Mouse (Mus musculus): ENCODE data around the gene Gm10563. TPM values are rescaled to one million over a fixed set of nuclear protein-coding genes. Genes with fewer than 3 reads are reported as not detected.
"Not testable (repeated sequence)": the region's sequence is repeated elsewhere in the genome, so short reads cannot be mapped to it uniquely, and the experiment has no call there.

Gene Gm10563
- polyA plus RNA-seq, 1 experiment from 2014 or later, result not detected

DNA sequence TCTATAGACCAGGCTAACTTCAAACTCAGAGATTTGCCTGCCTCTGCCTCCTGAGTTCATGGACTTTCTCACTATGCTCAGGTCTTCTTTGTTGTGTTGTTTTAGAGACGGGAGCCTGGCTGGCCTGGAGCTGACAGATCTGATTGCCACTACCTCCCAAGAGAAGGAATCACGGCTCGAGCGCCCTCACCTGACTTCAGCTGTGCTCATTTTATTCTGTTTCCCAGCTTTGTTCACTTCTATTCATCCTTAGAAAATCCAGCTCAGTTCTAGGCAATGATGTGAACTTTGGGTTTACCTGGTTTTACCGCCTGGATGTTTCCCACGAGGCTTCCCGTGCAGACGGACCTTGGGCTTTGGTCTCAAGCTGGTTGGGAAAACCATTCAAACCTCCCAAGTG, 69.7 kb downstream of the Gm10563 start:
- H3K9ac ChIP-seq (replicated peaks; ENCODE audit: low read depth, low read length), result no peak overlapping the region
- no peak for ATAC-seq (ENCODE audit: low read depth)
- H3K9me3 ChIP-seq (ENCODE audit: control insufficient read depth, low read length), result no peaks in the 10 kb centered on the region
- peaks cover 16% of the 10 kb centered on the region for H3K36me3 ChIP-seq (ENCODE audit: control insufficient read depth, insufficient read depth, low read length)
- H3K4me2 ChIP-seq (ENCODE audit: low read depth, low read length), result no peak overlapping the region
- no peak overlapping the region for H3K4me3 ChIP-seq (ENCODE audit: low read depth, low read length)
- no peaks in the 10 kb centered on the region for H3K4me1 ChIP-seq (ENCODE audit: control insufficient read depth, insufficient read depth, low read length)
- H3K27ac ChIP-seq (ENCODE audit: low read depth, low read length), result no peak overlapping the region
- 87% methylated on average over 8 of the region's 8 CpGs for WGBS
- H3K27me3 ChIP-seq (ENCODE audit: control insufficient read depth, insufficient read depth, low read length), result no peaks in the 10 kb centered on the region

DNA sequence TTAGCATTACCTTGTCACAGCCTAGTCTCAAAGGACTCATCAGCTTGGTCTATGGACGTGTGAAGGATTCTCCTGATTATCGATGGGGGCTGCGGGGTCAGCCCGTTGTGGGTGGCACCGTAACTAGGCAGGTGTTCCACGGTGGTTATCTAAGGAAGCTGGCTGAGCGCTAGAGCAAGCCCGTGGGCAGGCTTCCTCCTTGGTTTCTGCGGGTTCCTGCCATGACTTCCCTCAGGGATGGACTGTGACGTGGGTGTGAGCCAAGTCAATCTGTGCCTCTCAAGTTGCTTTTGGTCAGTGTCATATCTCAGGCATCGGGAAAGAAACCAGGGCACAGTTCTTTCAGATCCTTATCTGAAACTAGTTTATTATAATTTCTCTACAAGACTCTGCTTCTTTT, 70.3 kb downstream of the Gm10563 start:
- H3K4me3 ChIP-seq (ENCODE audit: low read depth, low read length), result no peak overlapping the region
- WGBS, result 91% methylated on average over 11 of the region's 11 CpGs
- ATAC-seq (ENCODE audit: low read depth), result no peak

DNA sequence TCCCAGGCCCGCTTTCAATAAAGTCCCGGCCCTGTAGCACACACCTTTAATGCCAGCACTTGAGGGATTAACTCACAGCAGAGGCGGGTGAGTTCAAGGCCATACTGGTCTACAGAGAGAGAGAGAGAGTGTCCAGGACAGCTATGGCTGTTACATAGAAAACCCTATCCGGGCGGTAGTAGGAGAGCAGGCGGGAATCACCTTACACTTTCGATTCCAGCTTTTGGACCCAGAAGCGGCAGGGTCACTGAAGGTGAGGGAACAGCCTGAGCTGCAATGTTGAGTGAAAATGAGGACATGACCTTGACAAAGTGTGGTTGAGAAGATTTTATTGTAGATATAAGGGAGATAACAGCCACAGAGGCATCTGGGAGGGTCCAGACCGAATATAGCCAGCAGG, 71.3 kb downstream of the Gm10563 start:
- WGBS, result 99% methylated on average over 9 of the region's 9 CpGs
- no peak overlapping the region for H3K27ac ChIP-seq (ENCODE audit: low read depth, low read length)
- no peaks in the 10 kb centered on the region for H3K27me3 ChIP-seq (ENCODE audit: control insufficient read depth, insufficient read depth, low read length)
- H3K4me2 ChIP-seq (ENCODE audit: low read depth, low read length), result no peak overlapping the region
- H3K9me3 ChIP-seq (ENCODE audit: control insufficient read depth, low read length), result no peaks in the 10 kb centered on the region
- ATAC-seq (ENCODE audit: low read depth), result no peak
- H3K36me3 ChIP-seq (ENCODE audit: control insufficient read depth, insufficient read depth, low read length), result peaks cover 14% of the 10 kb centered on the region
- H3K9ac ChIP-seq (replicated peaks; ENCODE audit: low read depth, low read length), result no peak overlapping the region
- H3K4me1 ChIP-seq (ENCODE audit: control insufficient read depth, insufficient read depth, low read length), result no peaks in the 10 kb centered on the region
- H3K4me3 ChIP-seq (ENCODE audit: low read depth, low read length), result no peak overlapping the region

More for the DNA sequence above, 70.3 kb downstream of the Gm10563 start:
- Histone ChIP-seq H3K4me2 (ENCODE audit: low read depth, low read length) (no peak overlapping the region), H3K27ac (ENCODE audit: low read depth, low read length) (no peak overlapping the region), H3K9me3 (ENCODE audit: control insufficient read depth, low read length) (no peaks in the 10 kb centered on the region), H3K36me3 (ENCODE audit: control insufficient read depth, insufficient read depth, low read length) (peaks cover 16% of the 10 kb centered on the region), H3K27me3 (ENCODE audit: control insufficient read depth, insufficient read depth, low read length) (no peaks in the 10 kb centered on the region), H3K9ac (replicated peaks; ENCODE audit: low read depth, low read length) (no peak overlapping the region), H3K4me1 (ENCODE audit: control insufficient read depth, insufficient read depth, low read length) (no peaks in the 10 kb centered on the region)

DNA sequence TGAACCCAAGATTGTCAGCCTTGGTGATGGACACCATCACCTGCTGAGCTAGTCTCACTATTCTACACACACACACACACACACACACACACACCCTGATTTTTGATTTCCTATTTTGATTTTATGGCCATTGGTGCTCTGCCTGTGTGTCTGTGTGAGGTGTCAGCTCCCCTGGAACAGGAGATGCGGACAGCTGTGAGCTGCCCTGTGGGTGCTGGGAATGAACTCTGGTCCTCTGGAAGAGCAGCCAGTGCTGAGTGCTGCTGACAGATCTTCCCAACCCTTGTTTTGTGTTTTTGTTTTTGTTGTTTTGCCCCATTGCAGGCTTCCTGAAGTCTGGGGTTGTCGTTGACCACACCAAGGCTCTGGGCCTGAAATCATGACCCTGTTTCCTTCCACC, 72.1 kb downstream of the Gm10563 start:
- Histone ChIP-seq H3K4me1 (ENCODE audit: control insufficient read depth, insufficient read depth, low read length) (no peaks in the 10 kb centered on the region), H3K27me3 (ENCODE audit: control insufficient read depth, insufficient read depth, low read length) (no peaks in the 10 kb centered on the region), H3K9me3 (ENCODE audit: control insufficient read depth, low read length) (no peaks in the 10 kb centered on the region), H3K9ac (replicated peaks; ENCODE audit: low read depth, low read length) (no peak overlapping the region), H3K4me3 (ENCODE audit: low read depth, low read length) (no peak overlapping the region), H3K36me3 (ENCODE audit: control insufficient read depth, insufficient read depth, low read length) (peaks cover 8% of the 10 kb centered on the region), H3K27ac (ENCODE audit: low read depth, low read length) (no peak overlapping the region), H3K4me2 (ENCODE audit: low read depth, low read length) (no peak overlapping the region)
- ATAC-seq (ENCODE audit: low read depth), result no peak
- WGBS, result 100% methylated on average over 2 of the region's 2 CpGs

DNA sequence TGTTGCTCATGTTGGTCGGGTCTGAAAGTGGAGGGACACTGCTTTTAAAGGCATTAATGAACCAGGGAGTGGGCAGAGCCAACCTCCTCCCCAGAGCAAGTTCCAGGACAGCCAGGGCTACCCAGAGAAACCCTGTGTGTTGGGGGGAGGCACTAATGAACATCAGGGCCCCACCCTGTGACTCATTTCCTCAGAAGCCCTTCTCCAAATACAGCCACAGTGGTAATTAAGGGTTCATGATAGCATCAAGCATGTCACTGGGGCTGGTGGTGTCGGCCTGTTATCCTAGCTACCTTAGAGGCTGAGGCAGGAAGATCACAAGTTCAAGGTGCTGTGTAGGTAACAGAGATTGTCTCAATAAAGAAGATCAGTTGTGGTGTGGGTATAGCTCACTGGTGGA, 73.8 kb downstream of the Gm10563 start:
- Histone ChIP-seq H3K27ac (ENCODE audit: low read depth, low read length) (no peak overlapping the region), H3K4me2 (ENCODE audit: low read depth, low read length) (no peak overlapping the region), H3K4me3 (ENCODE audit: low read depth, low read length) (no peak overlapping the region), H3K9ac (replicated peaks; ENCODE audit: low read depth, low read length) (no peak overlapping the region), H3K36me3 (ENCODE audit: control insufficient read depth, insufficient read depth, low read length) (no peaks in the 10 kb centered on the region), H3K27me3 (ENCODE audit: control insufficient read depth, insufficient read depth, low read length) (no peaks in the 10 kb centered on the region), H3K4me1 (ENCODE audit: control insufficient read depth, insufficient read depth, low read length) (no peaks in the 10 kb centered on the region), H3K9me3 (ENCODE audit: control insufficient read depth, low read length) (no peaks in the 10 kb centered on the region)
- ATAC-seq (ENCODE audit: low read depth), result no peak
- WGBS, result 89% methylated on average over 2 of the region's 2 CpGs

DNA sequence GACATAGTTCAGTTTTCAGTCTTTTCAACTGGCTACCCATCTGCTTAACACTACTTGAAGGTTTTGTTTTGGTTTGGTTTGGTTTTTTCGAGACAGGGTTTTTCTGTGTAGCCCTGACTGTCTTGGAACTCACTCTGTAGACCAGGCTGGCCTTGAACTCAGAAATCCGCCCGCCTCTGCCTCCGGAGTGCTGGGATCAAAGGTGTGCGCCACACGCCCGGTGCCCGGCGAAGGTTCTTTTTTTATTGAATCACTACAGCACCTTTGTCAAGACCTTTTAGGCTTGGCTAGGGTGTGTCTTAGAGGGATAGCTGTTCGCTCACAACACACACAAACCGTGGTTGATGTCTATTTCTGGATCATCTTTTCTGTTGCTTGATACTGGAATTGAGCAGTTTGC, 74.9 kb downstream of the Gm10563 start:
- WGBS, result 91% methylated on average over 11 of the region's 11 CpGs
- H3K4me3 ChIP-seq (ENCODE audit: low read depth, low read length); H3K36me3 ChIP-seq (ENCODE audit: control insufficient read depth, insufficient read depth, low read length); H3K9me3 ChIP-seq (ENCODE audit: control insufficient read depth, low read length); H3K9ac ChIP-seq (replicated peaks; ENCODE audit: low read depth, low read length); H3K27me3 ChIP-seq (ENCODE audit: control insufficient read depth, insufficient read depth, low read length); H3K4me1 ChIP-seq (ENCODE audit: control insufficient read depth, insufficient read depth, low read length); ATAC-seq (ENCODE audit: low read depth); H3K4me2 ChIP-seq (ENCODE audit: low read depth, low read length); H3K27ac ChIP-seq (ENCODE audit: low read depth, low read length): not testable (repeated sequence)

DNA sequence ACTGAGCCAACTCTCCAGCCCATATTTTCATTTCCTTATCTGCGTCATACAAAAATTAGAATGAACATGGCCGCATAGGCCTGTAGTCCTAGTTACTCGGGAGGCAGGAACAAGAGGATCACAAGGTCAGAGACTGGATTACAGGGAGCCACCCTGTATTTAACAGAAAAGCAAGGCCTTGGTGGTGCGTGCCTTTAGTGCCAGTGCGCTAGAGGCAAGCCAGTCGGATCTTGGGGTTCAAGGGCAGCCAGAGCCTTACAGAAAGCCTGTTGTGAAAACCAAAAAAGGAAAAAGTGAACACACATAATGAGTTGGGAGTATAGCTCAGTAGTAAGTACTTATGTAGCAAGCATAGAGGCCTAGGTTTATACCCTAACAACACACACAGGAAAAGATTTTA, 75.4 kb downstream of the Gm10563 start:
- WGBS, result 95% methylated on average over 6 of the region's 6 CpGs
- Histone ChIP-seq H3K9me3 (ENCODE audit: control insufficient read depth, low read length) (no peaks in the 10 kb centered on the region), H3K4me1 (ENCODE audit: control insufficient read depth, insufficient read depth, low read length) (peaks cover 9% of the 10 kb centered on the region), H3K4me2 (ENCODE audit: low read depth, low read length) (no peak overlapping the region), H3K27me3 (ENCODE audit: control insufficient read depth, insufficient read depth, low read length) (no peaks in the 10 kb centered on the region), H3K36me3 (ENCODE audit: control insufficient read depth, insufficient read depth, low read length) (no peaks in the 10 kb centered on the region), H3K9ac (replicated peaks; ENCODE audit: low read depth, low read length) (no peak overlapping the region), H3K27ac (ENCODE audit: low read depth, low read length) (no peak overlapping the region), H3K4me3 (ENCODE audit: low read depth, low read length) (no peak overlapping the region)
- ATAC-seq (ENCODE audit: low read depth), result no peak

DNA sequence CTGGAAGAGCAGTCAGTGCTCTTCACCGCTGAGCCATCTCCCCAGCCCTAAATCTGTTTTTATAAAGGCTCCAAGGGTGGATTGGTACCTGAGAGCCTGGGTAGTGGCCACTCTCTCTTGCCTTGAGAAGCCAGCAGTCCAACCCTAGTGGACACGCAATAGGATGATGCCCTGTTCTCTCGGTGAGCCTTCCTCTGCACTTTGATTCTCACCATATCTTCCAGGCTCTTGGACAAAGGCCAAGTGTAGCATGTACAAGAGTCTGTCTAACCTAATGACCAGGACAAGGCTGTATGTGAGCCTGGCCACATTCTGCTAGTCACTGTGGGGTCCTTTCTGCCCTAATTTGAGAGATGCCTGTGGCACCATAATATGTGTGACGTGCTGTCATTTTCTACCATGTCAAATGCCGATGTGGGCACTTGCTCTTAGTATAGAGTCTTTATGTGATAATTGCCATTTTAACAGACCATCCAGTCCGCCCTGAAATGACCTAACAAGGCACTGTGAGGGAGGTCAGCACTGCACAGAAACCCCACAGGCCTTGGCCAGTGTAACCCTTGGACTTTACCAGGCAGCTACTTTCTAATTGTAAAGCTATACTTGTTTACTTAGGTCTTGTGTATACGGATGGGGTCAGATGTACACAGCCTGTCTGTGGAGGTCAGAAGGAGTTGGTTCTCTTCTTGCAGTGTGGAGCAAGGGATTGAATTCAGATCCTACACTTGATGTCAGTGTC, 76.4 kb downstream of the Gm10563 start:
- Histone ChIP-seq H3K27ac (ENCODE audit: low read depth, low read length) (no peak overlapping the region), H3K4me3 (ENCODE audit: low read depth, low read length) (no peak overlapping the region), H3K27me3 (ENCODE audit: control insufficient read depth, insufficient read depth, low read length) (no peaks in the 10 kb centered on the region), H3K4me2 (ENCODE audit: low read depth, low read length) (no peak overlapping the region), H3K36me3 (ENCODE audit: control insufficient read depth, insufficient read depth, low read length) (no peaks in the 10 kb centered on the region), H3K9ac (replicated peaks; ENCODE audit: low read depth, low read length) (no peak overlapping the region), H3K4me1 (ENCODE audit: control insufficient read depth, insufficient read depth, low read length) (peaks cover 15% of the 10 kb centered on the region), H3K9me3 (ENCODE audit: control insufficient read depth, low read length) (no peaks in the 10 kb centered on the region)
- no peak for ATAC-seq (ENCODE audit: low read depth)
- WGBS, result 94% methylated on average over 7 of the region's 7 CpGs

DNA sequence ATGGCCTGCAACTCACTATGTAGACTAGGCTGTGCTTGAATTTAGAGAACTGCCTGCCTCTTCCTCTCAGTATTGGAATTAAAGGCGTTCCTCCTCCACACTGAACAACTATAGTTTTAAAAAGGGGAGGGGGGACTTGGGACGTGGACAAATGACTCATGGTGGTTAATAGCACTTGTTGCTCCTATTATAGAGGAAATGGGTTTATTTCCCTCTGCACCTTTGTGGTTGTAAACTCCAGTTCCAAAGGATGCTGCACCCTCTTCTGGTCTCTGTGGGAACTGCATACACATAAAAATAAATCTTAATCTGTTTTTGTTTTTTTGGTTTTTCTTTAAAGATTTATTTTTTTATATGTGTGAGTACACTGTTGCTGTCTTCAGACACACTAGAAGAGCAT, 77.0 kb downstream of the Gm10563 start:
- Histone ChIP-seq H3K4me1 (ENCODE audit: control insufficient read depth, insufficient read depth, low read length) (peaks cover 15% of the 10 kb centered on the region), H3K4me2 (ENCODE audit: low read depth, low read length) (no peak overlapping the region), H3K9me3 (ENCODE audit: control insufficient read depth, low read length) (no peaks in the 10 kb centered on the region), H3K36me3 (ENCODE audit: control insufficient read depth, insufficient read depth, low read length) (no peaks in the 10 kb centered on the region), H3K9ac (replicated peaks; ENCODE audit: low read depth, low read length) (no peak overlapping the region), H3K4me3 (ENCODE audit: low read depth, low read length) (no peak overlapping the region), H3K27me3 (ENCODE audit: control insufficient read depth, insufficient read depth, low read length) (no peaks in the 10 kb centered on the region), H3K27ac (ENCODE audit: low read depth, low read length) (no peak overlapping the region)
- no peak for ATAC-seq (ENCODE audit: low read depth)
- 14% methylated on average over 2 of the region's 2 CpGs for WGBS
